Mouse (Mus musculus) midbrain, embryonic 16.5 days (tissue): ENCODE results near the gene Alpk1. TPM values are rescaled to one million over a fixed set of nuclear protein-coding genes. Genes with fewer than 3 reads are reported as not detected.
A peak's percentile ranks its signal among the peaks of the same experiment; 100 is the strongest.

Experiments
- ATAC-seq: fragments of 200-750 bp; cut with Nextera tagmentation; 2 replicates; pipeline ENCODE4 v1.8.0; 2017; ENCODE audit warnings: moderate TSS enrichment
- H3K27ac ChIP-seq: fragments of 300-500 bp; sonication (generic); 2 replicates; pipeline ENCODE4 v1.5.1; 2014; ENCODE audit warnings: mild to moderate bottlenecking, low read length, mixed read lengths
- H3K27me3 ChIP-seq: fragments of 300-500 bp; sonication (generic); 2 replicates; pipeline ENCODE4 v1.6.1; 2014; ENCODE audit warnings: low read depth, low read length, mixed read lengths; ENCODE audit not compliant: control insufficient read depth, insufficient read depth
- H3K36me3 ChIP-seq: fragments of 300-500 bp; sonication (generic); 2 replicates; pipeline ENCODE4 v1.6.1; 2014; ENCODE audit warnings: mild to moderate bottlenecking, low read length, moderate library complexity, mixed read lengths; ENCODE audit not compliant: control insufficient read depth, insufficient read depth
- H3K4me1 ChIP-seq: fragments of 300-500 bp; sonication (generic); 2 replicates; pipeline ENCODE4 v1.6.1; 2014; ENCODE audit warnings: mild to moderate bottlenecking, low read length, mixed read lengths; ENCODE audit not compliant: control insufficient read depth, insufficient read depth
- H3K4me2 ChIP-seq: fragments of 300-500 bp; sonication (generic); 2 replicates; pipeline ENCODE4 v1.6.1; 2014; ENCODE audit warnings: mild to moderate bottlenecking, low read length, mixed read lengths
- H3K4me3 ChIP-seq: fragments of 300-500 bp; sonication (generic); 2 replicates; pipeline ENCODE4 v1.5.1; 2014; ENCODE audit warnings: low read depth, mild to moderate bottlenecking, low read length, moderate library complexity, mixed read lengths
- H3K9ac ChIP-seq: fragments of 300-500 bp; sonication (generic); 2 replicates; pipeline ENCODE4 v1.6.1; 2014; ENCODE audit warnings: low read depth, low read length, mixed read lengths
- H3K9me3 ChIP-seq: fragments of 300-500 bp; sonication (generic); replicated peaks from 2 replicates; pipeline ENCODE4 v1.6.1; 2014; ENCODE audit warnings: mild to moderate bottlenecking, low read length, mixed read lengths; ENCODE audit not compliant: control insufficient read depth, poor library complexity, severe bottlenecking
- WGBS: fragments of 180-500 bp; shearing (Covaris S2); extraction: QIAGEN DNeasy Blood & Tissue Kit; methylation state at CpG from one replicate; pipeline ENCODE4 v1.1.7; 2014; 5-methylcytosine and 5-hydroxymethylcytosine counted together
- polyA plus RNA-seq: library from polyadenylated mRNA; unstranded; fragments of >200 nt; fragmentation: Nextera tagmentation; extraction: Ambion mirVana; gene quantifications from 2 replicates; pipeline ENCODE4 v1.2.1, GENCODE M21; 2015

Gene Alpk1
- polyA plus RNA-seq, 1 experiment from 2014 or later, result 0.38 TPM

DNA sequence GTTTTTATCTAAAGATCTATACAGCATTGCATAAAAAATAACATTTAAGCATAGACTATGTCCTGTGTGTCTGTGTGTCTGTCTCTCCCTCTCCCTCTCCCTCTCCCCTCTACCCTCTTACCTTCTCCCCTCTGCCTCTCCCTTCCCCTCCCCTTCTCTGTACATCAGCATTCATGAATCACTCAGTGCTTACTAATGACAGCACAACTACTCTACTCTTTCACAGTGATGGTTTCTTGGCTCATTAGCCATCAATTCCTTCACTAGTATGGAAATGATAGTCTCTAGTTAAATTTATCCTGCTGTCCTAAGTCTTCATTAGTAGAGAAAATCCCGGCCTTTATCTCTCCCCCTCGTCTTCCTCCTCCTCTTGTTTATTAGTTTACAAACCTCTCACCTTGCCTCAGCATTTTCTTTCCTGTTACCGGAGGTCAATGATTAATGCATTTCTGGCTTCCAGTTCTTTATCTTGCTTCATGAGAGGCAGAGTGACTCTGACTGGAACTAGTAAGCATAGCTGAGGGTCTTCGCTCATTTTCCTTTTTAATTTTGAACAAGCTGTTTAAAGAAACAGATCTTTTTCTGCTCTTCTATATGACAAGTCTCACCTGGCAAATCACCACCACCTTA lies 79.0 kb downstream of the Alpk1 start:
- H3K4me3 ChIP-seq, result no peak overlapping the region
- H3K27ac ChIP-seq, result no peak overlapping the region
- H3K9me3 ChIP-seq, result no peaks in the 10 kb centered on the region
- no peaks in the 10 kb centered on the region for H3K36me3 ChIP-seq
- no peak overlapping the region for H3K4me2 ChIP-seq
- H3K27me3 ChIP-seq, result peaks cover 4% of the 10 kb centered on the region; the same call in 1 of the 2 replicates
- 71% methylated on average over 4 of the region's 4 CpGs for WGBS
- H3K4me1 ChIP-seq, result peaks cover 14% of the 10 kb centered on the region
- no peak overlapping the region for H3K9ac ChIP-seq
- ATAC-seq, result no peak

DNA sequence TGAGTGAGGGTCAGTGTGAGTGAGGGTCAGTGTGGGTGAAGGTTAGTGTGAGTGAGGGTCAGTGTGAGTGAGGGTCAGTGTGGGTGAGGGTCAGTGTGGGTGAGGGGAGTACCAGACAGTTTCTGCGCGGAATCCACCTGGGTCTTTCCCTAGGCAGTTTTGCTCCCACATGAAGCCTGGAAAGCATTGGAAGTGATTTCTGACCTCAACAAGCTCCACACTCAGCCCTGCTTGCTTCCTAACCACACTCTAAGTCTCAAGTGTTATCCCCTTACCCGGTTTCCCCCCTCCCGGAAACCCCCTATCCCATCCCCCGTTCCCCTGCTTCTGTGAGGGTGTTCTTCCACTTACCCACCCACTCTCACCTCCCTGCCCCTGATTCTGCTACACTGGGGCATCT lies 81.7 kb downstream of the Alpk1 start:
- ATAC-seq, result no peak
- peaks cover 9% of the 10 kb centered on the region for H3K27me3 ChIP-seq
- H3K4me2 ChIP-seq, result no peak overlapping the region
- H3K9me3 ChIP-seq, result no peaks in the 10 kb centered on the region
- WGBS, result 92% methylated on average over 5 of the region's 5 CpGs
- no peak overlapping the region for H3K27ac ChIP-seq
- no peak overlapping the region for H3K4me3 ChIP-seq
- peaks cover 6% of the 10 kb centered on the region; the same call in 1 of the 2 replicates for H3K4me1 ChIP-seq
- H3K36me3 ChIP-seq, result no peaks in the 10 kb centered on the region
- H3K9ac ChIP-seq, result no peak overlapping the region

DNA sequence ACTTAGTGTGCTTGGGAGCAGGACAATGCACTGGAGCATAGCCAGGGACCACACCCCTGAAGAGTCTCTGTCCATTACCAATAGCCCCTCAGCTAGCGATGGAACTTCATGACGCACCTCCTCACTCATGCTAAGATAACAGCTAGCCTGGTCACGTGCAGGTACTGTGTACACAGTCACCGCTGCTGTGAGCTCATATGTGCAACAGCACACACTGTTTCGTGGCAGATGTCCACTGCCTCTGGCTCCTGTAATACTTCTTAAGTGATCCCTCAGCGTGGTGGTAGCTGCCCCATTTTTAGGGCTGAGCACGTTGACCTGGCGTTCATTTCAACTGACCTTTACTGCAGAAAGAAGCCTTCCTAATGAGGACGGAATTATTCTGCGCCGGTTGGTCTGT lies 83.8 kb downstream of the Alpk1 start:
- H3K4me2 ChIP-seq, result no peak overlapping the region
- no peak overlapping the region for H3K9ac ChIP-seq
- 57% methylated on average over 11 of the region's 11 CpGs for WGBS
- ATAC-seq, result no peak
- peaks cover 9% of the 10 kb centered on the region for H3K27me3 ChIP-seq
- H3K9me3 ChIP-seq, result no peaks in the 10 kb centered on the region
- H3K36me3 ChIP-seq, result no peaks in the 10 kb centered on the region
- H3K27ac ChIP-seq, result no peak overlapping the region
- no peak overlapping the region for H3K4me3 ChIP-seq
- H3K4me1 ChIP-seq, result peaks cover 6% of the 10 kb centered on the region; the same call in 1 of the 2 replicates

DNA sequence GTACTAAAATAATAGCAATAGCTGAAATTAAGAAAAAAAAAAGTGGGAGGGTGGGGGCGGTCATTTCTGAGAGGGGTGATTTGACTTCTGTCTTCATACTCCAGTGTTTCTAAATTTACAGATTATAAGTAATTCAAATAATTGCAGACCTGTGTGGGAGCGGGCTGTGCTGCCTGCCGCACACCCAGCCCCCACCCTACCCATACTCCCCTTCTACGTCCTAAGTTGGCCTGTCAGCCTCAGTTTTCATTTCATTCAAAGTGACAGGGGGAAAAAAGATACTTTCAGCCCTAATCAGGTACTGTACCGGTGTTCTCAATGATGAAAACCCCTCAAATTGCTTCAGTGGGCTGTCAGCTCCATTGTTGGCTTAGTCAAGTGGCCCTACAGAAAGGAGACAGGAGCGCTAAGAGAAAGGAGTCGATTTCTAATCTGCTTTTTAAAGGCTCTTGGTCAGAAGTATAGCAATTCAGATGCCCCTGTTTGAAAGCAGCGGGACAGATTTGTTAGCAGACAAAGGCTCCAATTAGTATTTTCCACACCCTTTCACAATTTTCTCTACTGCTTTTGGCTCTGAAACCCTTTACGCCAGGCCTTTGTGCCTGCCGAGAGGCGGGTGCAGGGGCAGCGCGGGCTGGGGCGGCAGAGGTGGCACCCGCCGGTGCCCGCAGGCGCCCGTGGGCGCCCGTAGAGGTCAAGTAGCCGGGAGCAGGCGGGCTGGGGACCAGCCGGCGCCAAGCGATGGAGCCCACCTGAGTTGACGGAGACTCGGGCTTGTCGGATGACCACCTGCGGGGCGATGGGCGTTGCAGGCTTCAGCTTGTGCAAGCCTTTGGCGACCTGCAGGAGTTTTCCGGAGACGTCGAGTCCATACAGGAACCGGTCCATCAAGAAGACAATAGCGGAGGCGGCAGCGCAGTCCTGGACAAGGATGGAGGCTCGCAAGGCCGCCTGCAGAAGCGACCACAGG lies 85.2 kb downstream of the Alpk1 start:
- Histone ChIP-seq H3K4me2 (peak overlapping the region; percentile 52), H3K9me3 (no peaks in the 10 kb centered on the region), H3K4me1 (peaks cover 6% of the 10 kb centered on the region; the same call in 1 of the 2 replicates), H3K36me3 (no peaks in the 10 kb centered on the region), H3K27me3 (peaks cover 9% of the 10 kb centered on the region), H3K27ac (no peak overlapping the region), H3K4me3 (peak overlapping the region; percentile 29), H3K9ac (peak overlapping the region; percentile 32; the same call in 1 of the 2 replicates)
- WGBS, result 5% methylated on average over 43 of the region's 43 CpGs
- ATAC-seq, result peak; percentile 79

DNA sequence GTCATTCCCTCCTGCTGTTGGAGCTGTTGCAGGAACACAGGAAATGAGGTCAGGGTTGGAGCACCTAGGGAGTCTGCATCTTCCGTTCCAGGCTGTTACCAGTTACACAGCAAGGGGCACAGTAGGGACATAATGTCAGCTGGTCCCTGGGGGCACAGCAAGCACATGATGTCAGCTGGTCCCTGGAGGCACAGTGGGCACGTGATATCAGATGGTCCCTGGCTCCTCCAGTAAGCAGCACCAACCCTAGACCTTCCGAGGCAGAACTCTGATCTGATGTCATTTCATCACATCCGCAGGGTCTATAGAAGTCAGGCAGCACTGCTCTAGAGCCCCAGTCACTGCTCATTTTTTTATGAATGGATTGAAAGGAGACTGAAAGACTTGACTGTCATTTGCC lies 89.1 kb downstream of the Alpk1 start:
- 79% methylated on average over 4 of the region's 4 CpGs for WGBS
- Histone ChIP-seq H3K27ac (no peak overlapping the region), H3K4me3 (no peak overlapping the region), H3K36me3 (no peaks in the 10 kb centered on the region), H3K4me2 (no peak overlapping the region), H3K4me1 (peaks cover 6% of the 10 kb centered on the region; the same call in 1 of the 2 replicates), H3K27me3 (peaks cover 4% of the 10 kb centered on the region), H3K9me3 (no peaks in the 10 kb centered on the region), H3K9ac (no peak overlapping the region)
- ATAC-seq, result no peak

DNA sequence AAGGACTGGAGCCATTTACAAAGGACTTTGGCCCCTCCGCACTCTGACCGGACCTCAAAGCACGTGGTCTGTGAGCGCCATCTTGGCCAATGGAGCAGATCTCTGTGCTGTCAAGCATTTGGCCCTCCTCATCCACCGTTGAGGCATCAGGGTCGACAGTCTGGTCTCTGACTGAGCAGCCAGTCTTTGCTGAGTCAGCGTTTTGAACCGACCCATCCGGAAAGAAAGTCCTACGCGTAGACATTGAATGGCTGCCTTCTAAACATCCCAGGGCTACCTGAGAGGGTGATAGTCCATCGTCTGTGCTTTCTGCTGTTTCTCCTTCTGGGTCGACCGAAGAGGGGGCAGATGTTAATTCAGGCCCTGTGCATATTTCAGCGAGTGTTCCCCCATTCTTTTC lies 100.6 kb downstream of the Alpk1 start:
- Histone ChIP-seq H3K9me3 (no peaks in the 10 kb centered on the region), H3K36me3 (no peaks in the 10 kb centered on the region), H3K4me1 (no peaks in the 10 kb centered on the region), H3K27ac (no peak overlapping the region), H3K9ac (no peak overlapping the region), H3K4me3 (no peak overlapping the region), H3K4me2 (no peak overlapping the region), H3K27me3 (no peaks in the 10 kb centered on the region; the same call in 1 of the 2 replicates)
- no peak for ATAC-seq
- WGBS, result 94% methylated on average over 15 of the region's 15 CpGs

DNA sequence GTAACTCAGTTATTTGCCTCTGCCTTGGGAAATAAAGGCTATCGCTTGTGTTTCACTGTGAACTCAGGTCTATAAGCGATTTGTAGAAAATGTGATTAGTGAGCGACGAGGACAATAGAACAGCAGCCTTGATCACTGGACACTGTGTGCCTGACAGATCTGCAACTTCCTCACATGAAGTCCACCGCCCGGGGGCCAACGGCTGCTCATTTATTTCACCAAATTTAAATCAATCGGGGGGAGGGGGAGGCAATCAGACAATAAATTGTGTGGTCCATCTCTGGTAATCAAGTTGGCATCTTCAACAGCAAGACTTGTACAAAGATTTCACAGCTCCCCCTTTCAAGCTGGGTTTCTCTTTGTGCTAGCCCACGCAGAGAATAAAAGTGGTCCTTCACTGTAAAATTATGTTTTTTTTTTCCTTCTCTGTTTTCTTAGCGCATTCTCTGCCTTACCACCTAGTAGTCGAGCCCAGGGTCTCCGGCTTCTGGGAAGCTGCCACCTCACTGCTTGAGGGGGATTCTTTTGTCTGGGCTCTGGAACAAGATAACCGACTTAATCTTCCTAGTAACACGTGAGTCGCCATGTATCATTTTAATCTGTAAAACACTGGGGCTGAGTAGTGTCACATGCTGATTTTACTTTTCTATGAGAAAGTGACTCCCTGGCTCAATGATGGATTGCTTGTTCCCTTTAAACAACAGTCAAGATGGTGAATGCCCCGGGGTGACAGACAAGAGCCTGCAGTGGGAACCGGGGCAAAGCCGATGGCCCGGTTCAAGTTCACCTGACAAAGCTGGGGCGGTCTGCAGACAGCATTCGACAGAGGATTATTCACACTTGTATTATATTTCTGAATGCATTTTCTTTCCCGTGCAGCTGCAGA lies 118.4 kb downstream of the Alpk1 start:
- no peaks in the 10 kb centered on the region for H3K36me3 ChIP-seq
- ATAC-seq, result peak; percentile 60; the same call in 1 of the 2 replicates
- H3K4me3 ChIP-seq, result 0 out of 2 replicates have a peak overlapping the region, but pooled peaks have one; percentile 1
- peak overlapping the region; percentile 24; the same call in 1 of the 2 replicates for H3K9ac ChIP-seq
- 14% methylated on average over 22 of the region's 22 CpGs for WGBS
- peaks cover 7% of the 10 kb centered on the region for H3K27me3 ChIP-seq
- peaks cover 5% of the 10 kb centered on the region; the same call in 1 of the 2 replicates for H3K4me1 ChIP-seq
- peak overlapping the region; percentile 25 for H3K4me2 ChIP-seq
- no peak overlapping the region for H3K27ac ChIP-seq
- no peaks in the 10 kb centered on the region for H3K9me3 ChIP-seq

DNA sequence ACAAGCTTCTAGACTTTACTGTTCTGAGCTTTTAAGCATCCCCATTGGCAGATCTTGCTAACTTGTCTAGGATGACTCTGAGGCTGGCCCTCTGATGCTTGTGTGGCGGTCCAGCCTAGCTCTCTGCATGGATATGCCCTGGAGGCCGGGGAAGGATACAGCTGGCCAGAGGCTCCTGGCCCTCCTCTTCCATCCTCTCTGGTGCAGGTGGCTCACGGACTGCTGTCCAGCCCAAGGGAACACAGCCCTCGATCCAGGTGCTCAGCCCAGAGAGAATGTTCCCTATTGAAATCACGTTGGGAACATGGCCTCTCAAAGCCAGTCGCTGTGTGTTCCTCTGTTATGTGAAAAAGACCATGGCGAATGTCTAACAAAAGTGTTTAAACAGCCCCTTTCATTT lies 119.6 kb downstream of the Alpk1 start:
- no peak for ATAC-seq
- no peak overlapping the region for H3K9ac ChIP-seq
- no peak overlapping the region for H3K27ac ChIP-seq
- peaks cover 5% of the 10 kb centered on the region; the same call in 1 of the 2 replicates for H3K4me1 ChIP-seq
- H3K27me3 ChIP-seq, result peaks cover 7% of the 10 kb centered on the region
- H3K4me3 ChIP-seq, result no peak overlapping the region
- H3K36me3 ChIP-seq, result no peaks in the 10 kb centered on the region
- no peak overlapping the region for H3K4me2 ChIP-seq
- no peaks in the 10 kb centered on the region for H3K9me3 ChIP-seq
- WGBS, result 60% methylated on average over 7 of the region's 7 CpGs
